Mouse (Mus musculus) midbrain, embryonic 16.5 days (tissue): Measurements from ENCODE around the gene Simc1. TPM values are rescaled to one million over a fixed set of nuclear protein-coding genes. Genes with fewer than 3 reads are reported as not detected.
"Not testable (repeated sequence)": the region's sequence is repeated elsewhere in the genome, so short reads cannot be mapped to it uniquely, and the experiment has no call there.

Experiments
- ATAC-seq: fragments of 200-750 bp; cut with Nextera tagmentation; 2 replicates; pipeline ENCODE4 v1.8.0; 2017; ENCODE audit warnings: moderate TSS enrichment
- H3K27ac ChIP-seq: fragments of 300-500 bp; sonication (generic); 2 replicates; pipeline ENCODE4 v1.5.1; 2014; ENCODE audit warnings: mild to moderate bottlenecking, low read length, mixed read lengths
- H3K27me3 ChIP-seq: fragments of 300-500 bp; sonication (generic); 2 replicates; pipeline ENCODE4 v1.6.1; 2014; ENCODE audit warnings: low read depth, low read length, mixed read lengths; ENCODE audit not compliant: control insufficient read depth, insufficient read depth
- H3K36me3 ChIP-seq: fragments of 300-500 bp; sonication (generic); 2 replicates; pipeline ENCODE4 v1.6.1; 2014; ENCODE audit warnings: mild to moderate bottlenecking, low read length, moderate library complexity, mixed read lengths; ENCODE audit not compliant: control insufficient read depth, insufficient read depth
- H3K4me1 ChIP-seq: fragments of 300-500 bp; sonication (generic); 2 replicates; pipeline ENCODE4 v1.6.1; 2014; ENCODE audit warnings: mild to moderate bottlenecking, low read length, mixed read lengths; ENCODE audit not compliant: control insufficient read depth, insufficient read depth
- H3K4me2 ChIP-seq: fragments of 300-500 bp; sonication (generic); 2 replicates; pipeline ENCODE4 v1.6.1; 2014; ENCODE audit warnings: mild to moderate bottlenecking, low read length, mixed read lengths
- H3K4me3 ChIP-seq: fragments of 300-500 bp; sonication (generic); 2 replicates; pipeline ENCODE4 v1.5.1; 2014; ENCODE audit warnings: low read depth, mild to moderate bottlenecking, low read length, moderate library complexity, mixed read lengths
- H3K9ac ChIP-seq: fragments of 300-500 bp; sonication (generic); 2 replicates; pipeline ENCODE4 v1.6.1; 2014; ENCODE audit warnings: low read depth, low read length, mixed read lengths
- H3K9me3 ChIP-seq: fragments of 300-500 bp; sonication (generic); replicated peaks from 2 replicates; pipeline ENCODE4 v1.6.1; 2014; ENCODE audit warnings: mild to moderate bottlenecking, low read length, mixed read lengths; ENCODE audit not compliant: control insufficient read depth, poor library complexity, severe bottlenecking
- WGBS: fragments of 180-500 bp; shearing (Covaris S2); extraction: QIAGEN DNeasy Blood & Tissue Kit; methylation state at CpG from one replicate; pipeline ENCODE4 v1.1.7; 2014; 5-methylcytosine and 5-hydroxymethylcytosine counted together
- polyA plus RNA-seq: library from polyadenylated mRNA; unstranded; fragments of >200 nt; fragmentation: Nextera tagmentation; extraction: Ambion mirVana; gene quantifications from 2 replicates; pipeline ENCODE4 v1.2.1, GENCODE M21; 2015

Simc1 gene
- polyA plus RNA-seq, 1 experiment from 2014 or later = 22.3 TPM

- ATAC-seq = no peak
- H3K27ac ChIP-seq = no peak overlapping the region
Measured at GRCm38 (mm10) chr13:54479286-54479685, 24.3 kb upstream of the Simc1 start.

GRCm38 (mm10) chr13:54481498-54481897 lies 22.1 kb upstream of the Simc1 start:
- H3K4me3 ChIP-seq = no peak overlapping the region
- ATAC-seq = no peak
- 92% methylated on average over 14 of the region's 14 CpGs for WGBS

More at GRCm38 (mm10) chr13:54479286-54479685, 24.3 kb upstream of the Simc1 start:
- no peaks in the 10 kb centered on the region for H3K27me3 ChIP-seq
- H3K9me3 ChIP-seq = no peaks in the 10 kb centered on the region
- H3K4me3 ChIP-seq = no peak overlapping the region
- H3K9ac ChIP-seq = no peak overlapping the region
- WGBS = 58% methylated on average over 3 of the region's 3 CpGs
- no peaks in the 10 kb centered on the region for H3K4me1 ChIP-seq
- no peaks in the 10 kb centered on the region for H3K36me3 ChIP-seq
- no peak overlapping the region for H3K4me2 ChIP-seq

GRCm38 (mm10) chr13:54490411-54490810 lies 13.2 kb upstream of the Simc1 start:
- Histone ChIP-seq H3K4me3 (no peak overlapping the region), H3K9me3 (no peaks in the 10 kb centered on the region), H3K4me1 (no peaks in the 10 kb centered on the region), H3K27ac (no peak overlapping the region), H3K36me3 (no peaks in the 10 kb centered on the region), H3K27me3 (no peaks in the 10 kb centered on the region), H3K4me2 (no peak overlapping the region), H3K9ac (no peak overlapping the region)
- ATAC-seq = no peak
- WGBS = 91% methylated on average over 5 of the region's 5 CpGs

More at GRCm38 (mm10) chr13:54481498-54481897, 22.1 kb upstream of the Simc1 start:
- Histone ChIP-seq H3K9ac (no peak overlapping the region), H3K27me3 (no peaks in the 10 kb centered on the region), H3K4me2 (no peak overlapping the region), H3K36me3 (no peaks in the 10 kb centered on the region), H3K4me1 (no peaks in the 10 kb centered on the region), H3K27ac (no peak overlapping the region), H3K9me3 (no peaks in the 10 kb centered on the region)

DNA sequence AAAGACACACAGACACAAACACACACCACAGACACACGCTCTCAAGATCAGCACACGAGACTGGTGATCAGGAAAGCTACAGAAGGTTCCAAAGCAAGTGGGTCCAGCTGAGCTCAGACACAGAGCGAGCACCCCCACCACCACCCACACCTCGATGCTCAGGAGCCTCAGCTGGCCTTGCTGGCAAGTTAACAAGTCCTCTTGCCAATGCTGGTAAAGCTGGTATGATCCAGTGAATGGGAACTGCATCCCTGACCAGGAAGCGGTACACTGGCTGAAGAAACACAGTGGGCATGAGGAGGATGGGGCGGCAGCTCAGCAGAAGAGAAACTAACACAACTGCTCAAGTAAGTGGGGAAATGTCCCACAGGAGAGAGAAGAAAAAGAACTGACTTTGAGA lies 12.2 kb upstream of the Simc1 start:
- Histone ChIP-seq H3K27ac (no peak overlapping the region), H3K4me2 (no peak overlapping the region), H3K4me3 (no peak overlapping the region), H3K27me3 (no peaks in the 10 kb centered on the region), H3K4me1 (no peaks in the 10 kb centered on the region), H3K9me3 (no peaks in the 10 kb centered on the region), H3K36me3 (no peaks in the 10 kb centered on the region), H3K9ac (no peak overlapping the region)
- no peak for ATAC-seq
- WGBS = 82% methylated on average over 6 of the region's 6 CpGs

- not testable (repeated sequence) for H3K9ac ChIP-seq, H3K4me2 ChIP-seq, H3K27me3 ChIP-seq, H3K9me3 ChIP-seq, H3K4me3 ChIP-seq, H3K4me1 ChIP-seq, H3K36me3 ChIP-seq, ATAC-seq, H3K27ac ChIP-seq
- WGBS = 92% methylated on average over 7 of the region's 7 CpGs
Measured at GRCm38 (mm10) chr13:54499551-54499950, 4.0 kb upstream of the Simc1 start.

- no peak for ATAC-seq
- Histone ChIP-seq H3K27me3 (no peaks in the 10 kb centered on the region), H3K4me2 (no peak overlapping the region), H3K9me3 (no peaks in the 10 kb centered on the region), H3K9ac (no peak overlapping the region), H3K4me1 (peaks cover 13% of the 10 kb centered on the region), H3K27ac (no peak overlapping the region), H3K36me3 (no peaks in the 10 kb centered on the region), H3K4me3 (no peak overlapping the region)
- 86% methylated on average over 2 of the region's 2 CpGs for WGBS
Measured at GRCm38 (mm10) chr13:54501352-54501751, 2.2 kb upstream of the Simc1 start.

- no peaks in the 10 kb centered on the region for H3K36me3 ChIP-seq
- no peak for ATAC-seq
- H3K4me1 ChIP-seq = peaks cover 13% of the 10 kb centered on the region
- no peaks in the 10 kb centered on the region for H3K9me3 ChIP-seq
- no peaks in the 10 kb centered on the region for H3K27me3 ChIP-seq
- no peak overlapping the region for H3K9ac ChIP-seq
- no peak overlapping the region for H3K4me3 ChIP-seq
- no peak overlapping the region for H3K4me2 ChIP-seq
- no peak overlapping the region for H3K27ac ChIP-seq
- 56% methylated on average over 3 of the region's 3 CpGs for WGBS
Measured at GRCm38 (mm10) chr13:54501957-54502690, 1.5 kb upstream of the Simc1 start.

GRCm38 (mm10) chr13:54503278-54503603 lies 338 bp upstream of the Simc1 start:
- no peak; the same call in 1 of the 2 replicates for ATAC-seq
- Histone ChIP-seq H3K4me2 (peak overlapping the region; percentile 68), H3K36me3 (no peaks in the 10 kb centered on the region), H3K4me3 (peak overlapping the region; percentile 83), H3K9ac (peak overlapping the region; percentile 97), H3K4me1 (peaks cover 13% of the 10 kb centered on the region), H3K27ac (peak overlapping the region; percentile 90), H3K27me3 (no peaks in the 10 kb centered on the region), H3K9me3 (no peaks in the 10 kb centered on the region)
- under 1% methylated on average over 14 of the region's 14 CpGs for WGBS

GRCm38 (mm10) chr13:54504611-54505260 lies 1.2 kb downstream of the Simc1 start:
- no peaks in the 10 kb centered on the region for H3K27me3 ChIP-seq
- peaks cover 13% of the 10 kb centered on the region for H3K4me1 ChIP-seq
- H3K36me3 ChIP-seq = no peaks in the 10 kb centered on the region
- H3K9ac ChIP-seq = peak overlapping the region; percentile 97
- H3K4me3 ChIP-seq = peak overlapping the region; percentile 83
- peak overlapping the region; percentile 90 for H3K27ac ChIP-seq
- H3K9me3 ChIP-seq = no peaks in the 10 kb centered on the region
- H3K4me2 ChIP-seq = peak overlapping the region; percentile 68
- ATAC-seq = no peak
- 43% methylated on average over 7 of the region's 7 CpGs for WGBS
